Mouse (Mus musculus) lung, postnatal 0 days (tissue): ENCODE measurements around the gene Dync1i1. TPM values are rescaled to one million over a fixed set of nuclear protein-coding genes. Genes with fewer than 3 reads are reported as not detected.

ENCODE experiments used
- ATAC-seq: fragments of 200-750 bp; cut with Nextera tagmentation; 2 replicates; pipeline ENCODE4 v1.8.0; 2017; ENCODE audit warnings: moderate library complexity
- DNase-seq: peaks from one replicate; pipeline ENCODE4 v3.0.0-alpha.2; 2016; ENCODE audit warnings: low spot score
- H3K27ac ChIP-seq: fragments of 300-500 bp; sonication (generic); 2 replicates; pipeline ENCODE4 v1.5.1; 2014; ENCODE audit warnings: antibody characterized with exemption, mild to moderate bottlenecking, low read length, mixed read lengths
- H3K27me3 ChIP-seq: fragments of 300-500 bp; sonication (generic); replicated peaks from 2 replicates; pipeline ENCODE4 v1.6.1; 2014; ENCODE audit warnings: low read length, mixed read lengths; ENCODE audit not compliant: insufficient read depth
- H3K36me3 ChIP-seq: fragments of 300-500 bp; sonication (generic); 2 replicates; pipeline ENCODE4 v1.6.1; 2014; ENCODE audit warnings: low read length, mixed read lengths; ENCODE audit not compliant: insufficient read depth
- H3K4me1 ChIP-seq: fragments of 300-500 bp; sonication (generic); 2 replicates; pipeline ENCODE4 v1.6.1; 2014; ENCODE audit warnings: antibody characterized with exemption, low read depth, low read length, mixed read lengths; ENCODE audit not compliant: insufficient read depth
- H3K4me2 ChIP-seq: fragments of 300-500 bp; sonication (generic); replicated peaks from 2 replicates; pipeline ENCODE4 v1.6.1; 2014; ENCODE audit warnings: low read depth, mild to moderate bottlenecking, low read length, moderate library complexity, mixed read lengths
- H3K4me3 ChIP-seq: fragments of 300-500 bp; sonication (generic); 2 replicates; pipeline ENCODE4 v1.5.1; 2014; ENCODE audit warnings: low read depth, low read length
- H3K9ac ChIP-seq: fragments of 300-500 bp; sonication (generic); replicated peaks from 2 replicates; pipeline ENCODE4 v1.6.1; 2014; ENCODE audit warnings: low read depth, mild to moderate bottlenecking
- H3K9me3 ChIP-seq: fragments of 300-500 bp; sonication (generic); 2 replicates; pipeline ENCODE4 v1.6.1; 2016; ENCODE audit warnings: low read length, mixed read lengths
- CTCF ChIP-seq: IDR thresholded peaks from 2 replicates; pipeline ENCODE4 v1.5.1; 2016; ENCODE audit warnings: antibody characterized with exemption, mild to moderate bottlenecking
- EP300 ChIP-seq: IDR thresholded peaks from 2 replicates; pipeline ENCODE4 v1.6.1; 2016; ENCODE audit warnings: antibody characterized with exemption, mild to moderate bottlenecking, control low read depth
- WGBS: fragments of 180-500 bp; shearing (Covaris S2); extraction: QIAGEN DNeasy Blood & Tissue Kit; methylation state at CpG from one replicate; pipeline ENCODE4 v1.1.7; 2014; 5-methylcytosine and 5-hydroxymethylcytosine counted together
- polyA plus RNA-seq: library from polyadenylated mRNA; unstranded; fragments of >200 nt; fragmentation: Nextera tagmentation; extraction: Ambion mirVana; gene quantifications from 2 replicates; pipeline ENCODE4 v1.2.1, GENCODE M21; 2015

Dync1i1 gene
- polyA plus RNA-seq, 1 experiment from 2014 or later: 0.82 TPM

DNA sequence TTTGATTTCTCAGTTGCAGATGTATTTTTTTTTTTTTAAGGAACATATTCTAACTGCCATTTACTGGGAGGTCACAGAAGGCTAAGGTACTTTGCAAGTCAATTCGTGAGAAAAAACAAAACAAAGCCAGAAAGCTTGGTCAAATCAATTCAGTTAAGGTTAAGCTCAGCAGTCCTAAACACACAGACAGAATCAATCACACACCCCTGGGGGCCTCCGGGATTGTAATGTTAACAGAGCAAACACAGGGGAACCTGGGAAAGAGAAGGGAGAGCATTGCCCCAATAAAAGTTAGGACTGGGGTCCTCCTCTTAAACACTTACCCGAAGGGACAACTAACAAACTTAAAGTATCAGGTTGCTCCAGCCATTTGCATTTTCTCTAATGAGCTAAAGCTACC is 344.6 kb downstream of the Dync1i1 start:
- no peak for TF ChIP-seq CTCF
- no peak for TF ChIP-seq EP300
- H3K27ac ChIP-seq: no peak overlapping the region
- H3K4me3 ChIP-seq: no peak overlapping the region
- WGBS: 19% methylated on average over 3 of the region's 3 CpGs
- ATAC-seq (no peak), DNase-seq (no peak)
- H3K27me3 ChIP-seq: no peaks in the 10 kb centered on the region
- no peak overlapping the region for H3K4me2 ChIP-seq
- H3K36me3 ChIP-seq: no peaks in the 10 kb centered on the region
- no peaks in the 10 kb centered on the region for H3K4me1 ChIP-seq
- no peaks in the 10 kb centered on the region for H3K9me3 ChIP-seq
- no peak overlapping the region for H3K9ac ChIP-seq

DNA sequence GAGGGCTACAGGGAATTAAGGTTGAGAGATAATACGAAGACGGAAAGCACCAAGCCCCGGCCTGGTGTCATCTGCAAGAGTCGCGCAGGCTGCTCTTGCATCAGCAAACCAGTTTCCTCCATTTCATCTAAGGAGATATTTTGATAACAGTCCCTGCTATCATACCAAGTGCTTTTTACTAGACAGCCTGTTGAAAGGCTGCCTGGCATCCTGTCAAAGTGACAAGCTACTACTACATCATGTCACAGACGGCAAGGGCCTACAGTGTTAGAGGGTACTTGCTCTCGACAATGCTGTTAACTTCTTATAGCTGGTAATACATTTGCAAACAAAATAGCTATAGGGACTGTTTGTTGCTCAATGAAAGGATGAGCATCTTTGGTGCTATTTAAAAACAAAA is 345.6 kb downstream of the Dync1i1 start:
- WGBS: 68% methylated on average over 7 of the region's 7 CpGs
- ATAC-seq (no peak), DNase-seq (no peak)
- H3K36me3 ChIP-seq: no peaks in the 10 kb centered on the region
- no peak overlapping the region for H3K4me2 ChIP-seq
- TF ChIP-seq EP300: no peak
- TF ChIP-seq CTCF: no peak
- H3K9ac ChIP-seq: no peak overlapping the region
- H3K4me1 ChIP-seq: no peaks in the 10 kb centered on the region
- no peaks in the 10 kb centered on the region for H3K9me3 ChIP-seq
- no peak overlapping the region for H3K4me3 ChIP-seq
- no peak overlapping the region for H3K27ac ChIP-seq
- no peaks in the 10 kb centered on the region for H3K27me3 ChIP-seq

DNA sequence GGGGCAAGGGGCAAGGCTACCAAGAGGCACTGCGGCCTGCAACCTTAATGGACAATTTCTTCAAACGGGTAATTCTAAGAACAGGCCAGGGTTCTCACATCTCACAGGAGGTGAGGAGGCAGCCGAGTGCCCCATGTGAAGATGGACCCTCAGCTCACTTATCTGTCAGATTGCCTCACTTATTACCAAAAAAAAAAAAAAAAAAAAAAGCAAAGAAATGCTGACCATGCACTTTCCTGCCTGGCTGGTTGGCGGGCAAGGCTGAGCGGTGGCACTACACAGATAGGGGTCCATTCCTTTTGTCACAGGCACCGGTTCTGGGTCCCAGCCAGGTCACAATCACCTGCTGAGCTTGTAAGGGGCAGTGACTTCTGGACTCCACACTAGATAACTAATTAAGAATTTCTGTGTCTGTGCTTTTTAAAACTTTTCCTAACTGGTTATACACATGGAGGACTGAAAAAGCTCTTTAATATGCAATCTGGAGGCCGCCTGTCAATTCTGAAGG is 350.6 kb downstream of the Dync1i1 start:
- ATAC-seq: no peak
- 85% methylated on average over 7 of the region's 7 CpGs for WGBS
- no peaks in the 10 kb centered on the region for H3K36me3 ChIP-seq

DNA sequence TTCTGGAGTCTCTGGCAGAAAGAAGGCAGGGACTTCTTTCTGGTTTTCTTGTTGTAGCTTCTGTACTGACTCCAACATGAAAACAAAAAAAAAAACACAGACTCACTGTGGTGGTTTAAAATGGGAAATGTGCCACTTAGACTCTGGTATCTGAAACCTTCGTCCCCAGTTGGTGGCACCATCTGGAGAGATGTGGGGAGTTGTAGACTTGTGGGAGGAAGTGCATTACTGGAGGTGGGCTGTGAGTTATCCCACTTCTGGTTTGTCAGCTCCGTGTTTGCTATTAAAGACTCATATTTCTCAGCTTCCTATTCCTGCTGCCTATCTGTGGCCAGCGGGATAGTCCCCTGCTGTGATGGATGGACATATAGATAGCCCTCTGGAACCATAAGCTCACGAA is 351.8 kb downstream of the Dync1i1 start:
- DNase-seq (no peak), ATAC-seq (no peak)
- Histone ChIP-seq H3K9me3 (no peaks in the 10 kb centered on the region), H3K9ac (no peak overlapping the region), H3K4me1 (no peaks in the 10 kb centered on the region), H3K27me3 (no peaks in the 10 kb centered on the region), H3K4me3 (no peak overlapping the region), H3K27ac (no peak overlapping the region), H3K36me3 (no peaks in the 10 kb centered on the region), H3K4me2 (no peak overlapping the region)
- TF ChIP-seq CTCF (no peak), EP300 (no peak)
- 61% methylated on average over 4 of the region's 4 CpGs for WGBS

More for the DNA sequence above, 350.6 kb downstream of the Dync1i1 start:
- no peaks in the 10 kb centered on the region for H3K27me3 ChIP-seq
- no peak overlapping the region for H3K4me2 ChIP-seq
- no peaks in the 10 kb centered on the region for H3K4me1 ChIP-seq
- H3K9ac ChIP-seq: no peak overlapping the region
- H3K4me3 ChIP-seq: no peak overlapping the region
- TF ChIP-seq EP300: no peak
- no peak for TF ChIP-seq CTCF
- DNase-seq: no peak
- H3K27ac ChIP-seq: no peak overlapping the region
- no peaks in the 10 kb centered on the region for H3K9me3 ChIP-seq

Other genes starting within 250 kb of the Dync1i1 start
- gene Pdk4, start 229.3 kb upstream of the Dync1i1 start, polyA plus RNA-seq: 4.5 and 8.4 TPM in 2 replicates